10 mouse cellular contexts compared by ENCODE assay signal in genomic region chr2:5900145-5900544, GRCm38 (mm10). TPM values are rescaled to one million over a fixed set of nuclear protein-coding genes. Genes with fewer than 3 reads are reported as not detected.
DNase-seq lines count a peak whose midpoint lies in the region; ATAC-seq and TF ChIP-seq lines count a peak whose summit lies in the region.
"Had no signal": no experiment of that assay in that cellular context is flagged by ENCODE, and none has a peak within 500 bp of the region (broad histone marks: within the 10 kb centered on the region; RNA-seq: fewer than 3 reads in every experiment).

No protein-coding gene starts in this region.

- peak; percentile 67 for TF ChIP-seq CTCF in hindbrain, postnatal 0 days (IDR thresholded peaks at IDR 0.05; ENCODE audit: low read depth)
- peak; percentile 34; the same call in 1 of the 2 replicates for TF ChIP-seq CTCF in G1E (IDR thresholded peaks at IDR 0.05; ENCODE audit: low read depth, low read length)

- H3K36me3 ChIP-seq in hindbrain, postnatal 0 days (ENCODE audit: insufficient read depth, low read length), result peaks cover 12% of the 10 kb centered on the region; the same call in 1 of the 2 replicates
- peaks cover 19% of the 10 kb centered on the region for H3K36me3 ChIP-seq in hindbrain, embryonic 12.5 days
- H3K36me3 ChIP-seq in G1E (replicated peaks), result no peaks in the 10 kb centered on the region
- peaks cover 6% of the 10 kb centered on the region; the same call in 1 of the 2 replicates for H3K36me3 ChIP-seq in liver, embryonic 13.5 days
- 0 out of 2 replicates have a peak, but pooled peaks cover 4% of the 10 kb centered on the region for H3K36me3 ChIP-seq in forebrain, embryonic 12.5 days (replicated peaks)
- peaks cover 38% of the 10 kb centered on the region for H3K36me3 ChIP-seq in hindbrain, embryonic 13.5 days

- H3K27ac ChIP-seq in hindbrain, postnatal 0 days, result no peak overlapping the region
- H3K27ac ChIP-seq in hindbrain, embryonic 12.5 days, result no peak overlapping the region
- H3K27ac ChIP-seq in liver, embryonic 13.5 days, result no peak overlapping the region
- H3K27ac ChIP-seq in forebrain, embryonic 12.5 days, result no peak overlapping the region
- H3K27ac ChIP-seq in hindbrain, embryonic 13.5 days, result no peak overlapping the region
- H3K27ac ChIP-seq: embryonic facial prominence, embryonic 12.5 days; limb, embryonic 15.5 days had no signal

- no peaks in the 10 kb centered on the region for H3K9me3 ChIP-seq in hindbrain, postnatal 0 days (ENCODE audit: low read length)
- no peaks in the 10 kb centered on the region for H3K9me3 ChIP-seq in hindbrain, embryonic 12.5 days (replicated peaks)
- H3K9me3 ChIP-seq in G1E (replicated peaks), result no peaks in the 10 kb centered on the region
- H3K9me3 ChIP-seq in liver, embryonic 13.5 days (replicated peaks), result no peaks in the 10 kb centered on the region
- H3K9me3 ChIP-seq in forebrain, embryonic 12.5 days, result no peaks in the 10 kb centered on the region
- H3K9me3 ChIP-seq in hindbrain, embryonic 13.5 days, result no peaks in the 10 kb centered on the region
- H3K9me3 ChIP-seq: embryonic facial prominence, embryonic 12.5 days; limb, embryonic 15.5 days had no signal

- ATAC-seq in hindbrain, postnatal 0 days, result no peak
- ATAC-seq in hindbrain, embryonic 12.5 days (ENCODE audit: low FRiP score), result no peak
- no peak for ATAC-seq in G1E (ENCODE audit: extremely low read depth, insufficient number of reproducible peaks, low FRiP score, poor library complexity, severe bottlenecking)
- no peak for ATAC-seq in liver, embryonic 13.5 days (ENCODE audit: low read depth)
- ATAC-seq in forebrain, embryonic 12.5 days (ENCODE audit: low FRiP score), result no peak
- ATAC-seq in hindbrain, embryonic 13.5 days (ENCODE audit: low FRiP score), result no peak

- no peaks in the 10 kb centered on the region for H3K27me3 ChIP-seq in hindbrain, postnatal 0 days (ENCODE audit: insufficient read depth, low read length)
- no peaks in the 10 kb centered on the region for H3K27me3 ChIP-seq in hindbrain, embryonic 12.5 days
- peaks cover 22% of the 10 kb centered on the region for H3K27me3 ChIP-seq in G1E (ENCODE audit: insufficient read depth, low read length)
- H3K27me3 ChIP-seq in liver, embryonic 13.5 days, result no peaks in the 10 kb centered on the region
- H3K27me3 ChIP-seq in forebrain, embryonic 12.5 days, result no peaks in the 10 kb centered on the region
- H3K27me3 ChIP-seq in hindbrain, embryonic 13.5 days, result no peaks in the 10 kb centered on the region
- H3K27me3 ChIP-seq: embryonic facial prominence, embryonic 12.5 days; limb, embryonic 15.5 days had no signal

- peak; percentile 63 for DNase-seq in hindbrain, postnatal 0 days (ENCODE audit: low spot score)
- peak; percentile 68 for DNase-seq in 416B (ENCODE audit: low read depth)
- DNase-seq in G1E (ENCODE audit: low spot score), result no peak
- peak; percentile 22 for DNase-seq in liver, embryonic 13.5 days
- DNase-seq in thymus, postnatal 36 days, result peak; percentile 5 to 15

- WGBS in hindbrain, postnatal 0 days, result 59% methylated on average over 5 of the region's 5 CpGs
- 71% methylated on average over 5 of the region's 5 CpGs for WGBS in hindbrain, embryonic 12.5 days
- 45% methylated on average over 5 of the region's 5 CpGs for WGBS in liver, embryonic 13.5 days (ENCODE audit: insufficient replicate concordance)
- WGBS in forebrain, embryonic 12.5 days, result 58% methylated on average over 5 of the region's 5 CpGs
- WGBS in hindbrain, embryonic 13.5 days, result 58% methylated on average over 5 of the region's 5 CpGs

- H3K4me3 ChIP-seq in hindbrain, postnatal 0 days (ENCODE audit: low read length), result no peak overlapping the region
- no peak overlapping the region for H3K4me3 ChIP-seq in hindbrain, embryonic 12.5 days
- no peak overlapping the region for H3K4me3 ChIP-seq in G1E (ENCODE audit: low read depth, low read length)
- H3K4me3 ChIP-seq in liver, embryonic 13.5 days (replicated peaks), result no peak overlapping the region
- no peak overlapping the region for H3K4me3 ChIP-seq in forebrain, embryonic 12.5 days (replicated peaks)
- no peak overlapping the region for H3K4me3 ChIP-seq in hindbrain, embryonic 13.5 days
- H3K4me3 ChIP-seq: embryonic facial prominence, embryonic 12.5 days; limb, embryonic 15.5 days had no signal

- H3K4me1 ChIP-seq in hindbrain, postnatal 0 days (ENCODE audit: insufficient read depth, low read length), result no peaks in the 10 kb centered on the region
- no peaks in the 10 kb centered on the region for H3K4me1 ChIP-seq in hindbrain, embryonic 12.5 days
- H3K4me1 ChIP-seq in G1E (ENCODE audit: insufficient read depth, low read depth, low read length), result no peaks in the 10 kb centered on the region
- peaks cover 4% of the 10 kb centered on the region for H3K4me1 ChIP-seq in liver, embryonic 13.5 days (replicated peaks)
- H3K4me1 ChIP-seq in forebrain, embryonic 12.5 days, result no peaks in the 10 kb centered on the region
- no peaks in the 10 kb centered on the region for H3K4me1 ChIP-seq in hindbrain, embryonic 13.5 days (replicated peaks)
- H3K4me1 ChIP-seq: embryonic facial prominence, embryonic 12.5 days; limb, embryonic 15.5 days had no signal

- no peak overlapping the region for H3K4me2 ChIP-seq in hindbrain, postnatal 0 days (ENCODE audit: low read depth, low read length)
- no peak overlapping the region for H3K4me2 ChIP-seq in hindbrain, embryonic 12.5 days (replicated peaks)
- H3K4me2 ChIP-seq in liver, embryonic 13.5 days, result no peak overlapping the region
- H3K4me2 ChIP-seq in forebrain, embryonic 12.5 days, result no peak overlapping the region
- H3K4me2 ChIP-seq in hindbrain, embryonic 13.5 days, result no peak overlapping the region
- H3K4me2 ChIP-seq: embryonic facial prominence, embryonic 12.5 days; limb, embryonic 15.5 days had no signal

- no peak overlapping the region for H3K9ac ChIP-seq in hindbrain, postnatal 0 days (replicated peaks; ENCODE audit: low read length)
- no peak overlapping the region for H3K9ac ChIP-seq in hindbrain, embryonic 12.5 days
- no peak overlapping the region for H3K9ac ChIP-seq in liver, embryonic 13.5 days
- no peak overlapping the region for H3K9ac ChIP-seq in forebrain, embryonic 12.5 days
- H3K9ac ChIP-seq in hindbrain, embryonic 13.5 days, result no peak overlapping the region
- H3K9ac ChIP-seq: embryonic facial prominence, embryonic 12.5 days; limb, embryonic 15.5 days had no signal

RNA-seq across cellular contexts. Expression of gene Sec61a2, which starts 4.9 kb away (rescaled TPM):
- total RNA-seq in hindbrain, postnatal 0 days (2014; rRNA removed), result 109 and 127 TPM in 2 replicates
- 104 and 105 TPM in 2 replicates for polyA plus RNA-seq in hindbrain, postnatal 0 days (2015; fragmentation: Nextera tagmentation; extraction: Ambion mirVana)
- polyA plus RNA-seq in hindbrain, embryonic 12.5 days (2016; fragmentation: Nextera tagmentation; extraction: Ambion mirVana), result 89.2 and 91.2 TPM in 2 replicates
- 116 and 120 TPM in 2 replicates for total RNA-seq in G1E (2014; fragmentation: Nextera tagmentation)
- total RNA-seq in G1E (2017), result 36.4 and 46.5 TPM in 2 replicates
- 2.5 and 2.9 TPM in 2 replicates for polyA plus RNA-seq in G1E (2012)
- 14.3 and 17.4 TPM in 2 replicates for polyA plus RNA-seq in liver, embryonic 13.5 days (2015; fragmentation: Nextera tagmentation; extraction: Ambion mirVana)
- 79.8 and 85.5 TPM in 2 replicates for polyA plus RNA-seq in forebrain, embryonic 12.5 days (2016; fragmentation: Nextera tagmentation; extraction: Ambion mirVana)
- 98.1 and 101 TPM in 2 replicates for polyA plus RNA-seq in hindbrain, embryonic 13.5 days (2015; fragmentation: Nextera tagmentation; extraction: Ambion mirVana)

RNA-seq across cellular contexts. Expression of gene Gm13199, which starts 37.4 kb away (rescaled TPM):
- 0.58 and 0.83 TPM in 2 replicates for total RNA-seq in hindbrain, postnatal 0 days (2014; rRNA removed)
- 0.54 TPM in 1 of 2 replicates, not detected in the other for polyA plus RNA-seq in hindbrain, postnatal 0 days (2015; fragmentation: Nextera tagmentation; extraction: Ambion mirVana)
- polyA plus RNA-seq in hindbrain, embryonic 12.5 days (2016; fragmentation: Nextera tagmentation; extraction: Ambion mirVana), result 1.9 and 3.4 TPM in 2 replicates
- total RNA-seq in G1E (2014; fragmentation: Nextera tagmentation), result 5.0 TPM in 1 of 2 replicates, not detected in the other
- 0.82 and 1.0 TPM in 2 replicates for total RNA-seq in G1E (2017)
- 0.13 TPM in 1 of 2 replicates, not detected in the other for polyA plus RNA-seq in G1E (2012)
- 0.36 and 0.87 TPM in 2 replicates for polyA plus RNA-seq in liver, embryonic 13.5 days (2015; fragmentation: Nextera tagmentation; extraction: Ambion mirVana)
- 1.8 and 3.1 TPM in 2 replicates for polyA plus RNA-seq in forebrain, embryonic 12.5 days (2016; fragmentation: Nextera tagmentation; extraction: Ambion mirVana)
- polyA plus RNA-seq in hindbrain, embryonic 13.5 days (2015; fragmentation: Nextera tagmentation; extraction: Ambion mirVana), result 0.71 and 1.0 TPM in 2 replicates

RNA-seq across cellular contexts. Expression of gene Dhtkd1, which starts 42.4 kb away (rescaled TPM):
- total RNA-seq in hindbrain, postnatal 0 days (2014; rRNA removed), result 6.6 and 9.3 TPM in 2 replicates
- 3.7 and 4.9 TPM in 2 replicates for polyA plus RNA-seq in hindbrain, postnatal 0 days (2015; fragmentation: Nextera tagmentation; extraction: Ambion mirVana)
- polyA plus RNA-seq in hindbrain, embryonic 12.5 days (2016; fragmentation: Nextera tagmentation; extraction: Ambion mirVana), result 5.3 and 5.6 TPM in 2 replicates
- total RNA-seq in G1E (2014; fragmentation: Nextera tagmentation) (not detected in 2 replicates), G1E (2017) (0.11 TPM in 1 of 2 replicates, not detected in the other)
- 0.02 TPM in 1 of 2 replicates, not detected in the other for polyA plus RNA-seq in G1E (2012)
- 1.4 and 2.0 TPM in 2 replicates for polyA plus RNA-seq in liver, embryonic 13.5 days (2015; fragmentation: Nextera tagmentation; extraction: Ambion mirVana)
- polyA plus RNA-seq in forebrain, embryonic 12.5 days (2016; fragmentation: Nextera tagmentation; extraction: Ambion mirVana), result 3.7 and 4.6 TPM in 2 replicates
- 7.1 and 7.4 TPM in 2 replicates for polyA plus RNA-seq in hindbrain, embryonic 13.5 days (2015; fragmentation: Nextera tagmentation; extraction: Ambion mirVana)

RNA-seq across cellular contexts. Expression of gene Upf2, which starts 51.1 kb away (rescaled TPM):
- 3.5 and 6.2 TPM in 2 replicates for total RNA-seq in hindbrain, postnatal 0 days (2014; rRNA removed)
- 4.3 and 4.9 TPM in 2 replicates for polyA plus RNA-seq in hindbrain, postnatal 0 days (2015; fragmentation: Nextera tagmentation; extraction: Ambion mirVana)
- 12.9 and 14.9 TPM in 2 replicates for polyA plus RNA-seq in hindbrain, embryonic 12.5 days (2016; fragmentation: Nextera tagmentation; extraction: Ambion mirVana)
- total RNA-seq in G1E (2014; fragmentation: Nextera tagmentation), result 46.0 and 48.8 TPM in 2 replicates
- 22.0 and 27.9 TPM in 2 replicates for total RNA-seq in G1E (2017)
- 4.7 and 6.2 TPM in 2 replicates for polyA plus RNA-seq in G1E (2012)
- polyA plus RNA-seq in liver, embryonic 13.5 days (2015; fragmentation: Nextera tagmentation; extraction: Ambion mirVana), result 4.5 and 5.8 TPM in 2 replicates
- polyA plus RNA-seq in forebrain, embryonic 12.5 days (2016; fragmentation: Nextera tagmentation; extraction: Ambion mirVana), result 13.9 and 14.0 TPM in 2 replicates
- 9.1 and 10.1 TPM in 2 replicates for polyA plus RNA-seq in hindbrain, embryonic 13.5 days (2015; fragmentation: Nextera tagmentation; extraction: Ambion mirVana)

RNA-seq across cellular contexts. Expression of gene Cdc123, which starts 55.2 kb away (rescaled TPM):
- 91.0 and 110 TPM in 2 replicates for total RNA-seq in hindbrain, postnatal 0 days (2014; rRNA removed)
- polyA plus RNA-seq in hindbrain, postnatal 0 days (2015; fragmentation: Nextera tagmentation; extraction: Ambion mirVana), result 234 and 237 TPM in 2 replicates
- 299 and 352 TPM in 2 replicates for polyA plus RNA-seq in hindbrain, embryonic 12.5 days (2016; fragmentation: Nextera tagmentation; extraction: Ambion mirVana)
- total RNA-seq in G1E (2014; fragmentation: Nextera tagmentation), result 136 and 171 TPM in 2 replicates
- 153 and 190 TPM in 2 replicates for total RNA-seq in G1E (2017)
- polyA plus RNA-seq in G1E (2012), result 97.6 and 102 TPM in 2 replicates
- 170 and 213 TPM in 2 replicates for polyA plus RNA-seq in liver, embryonic 13.5 days (2015; fragmentation: Nextera tagmentation; extraction: Ambion mirVana)
- 361 and 372 TPM in 2 replicates for polyA plus RNA-seq in forebrain, embryonic 12.5 days (2016; fragmentation: Nextera tagmentation; extraction: Ambion mirVana)
- polyA plus RNA-seq in hindbrain, embryonic 13.5 days (2015; fragmentation: Nextera tagmentation; extraction: Ambion mirVana), result 323 and 334 TPM in 2 replicates
